8 mouse cellular contexts compared by ENCODE assay signal in genomic region chr5:33203691-33204242, GRCm38 (mm10). TPM values are rescaled to one million over a fixed set of nuclear protein-coding genes. Genes with fewer than 3 reads are reported as not detected.
DNase-seq lines count a peak whose midpoint lies in the region; ATAC-seq and TF ChIP-seq lines count a peak whose summit lies in the region.

No protein-coding gene starts in this region.

- intact Hi-C loops in gastrocnemius, adult 2 months (cut with DNase I): loop anchor here (1.0 to 5.0 kb wide), 4 partner anchors 44 to 174 kb away; partner anchors contain the start of gene Uvssa
- intact Hi-C loops in left cerebral cortex, adult 2 months (cut with DNase I): loop anchor here (1.0 to 2.0 kb wide), 3 partner anchors 44 to 167 kb away; no protein-coding TSS in a partner anchor

- peak; percentile 96 for ATAC-seq in common myeloid progenitor, adult 5-6 weeks (replicated peaks; ENCODE audit: low read depth, poor library complexity, severe bottlenecking)
- ATAC-seq in megakaryocyte progenitor cell, adult 5-6 weeks (replicated peaks; ENCODE audit: poor library complexity): peak; percentile 94

- peak; percentile 98; the same call in 1 of the 2 replicates for TF ChIP-seq CTCF in gastrocnemius, adult 2 months (IDR thresholded peaks at IDR 0.05)
- peak; percentile 89 for TF ChIP-seq CTCF in left cerebral cortex, adult 2 months (IDR thresholded peaks at IDR 0.05)

- DNase-seq in adrenal gland, adult (ENCODE audit: inconsistent age in 2 of 2, low spot score in 1 of 2): peak; percentile 65 to 92
- peak; percentile 86 for DNase-seq in gastrocnemius, adult 2 months
- peak; percentile 75 for DNase-seq in hindlimb bud, embryonic 11.5 days (ENCODE audit: extremely low spot score, low read depth, low spot score)
- DNase-seq in left cerebral cortex, adult 2 months (ENCODE audit: extremely low spot score in 1 of 2, low spot score in 2 of 2): peak; percentile 76 to 77
- DNase-seq in right cerebral cortex, postnatal 10 days (ENCODE audit: low spot score in 2 of 2): peak; percentile 76 to 87
- DNase-seq in yolk sac, embryonic 10.5 days (ENCODE audit: low spot score): peak; percentile 75

- H3K4me3 ChIP-seq in gastrocnemius, adult 2 months: peak overlapping the region; percentile 54
- H3K4me3 ChIP-seq in left cerebral cortex, adult 2 months: no peak overlapping the region

- peak overlapping the region; percentile 64 for H3K27ac ChIP-seq in gastrocnemius, adult 2 months
- H3K27ac ChIP-seq in left cerebral cortex, adult 2 months: no peak overlapping the region

RNA-seq across cellular contexts. Expression of gene Spon2, which starts 14.5 kb away (rescaled TPM):
- 4.8 and 6.5 TPM in 2 replicates for total RNA-seq in common myeloid progenitor, adult 5-6 weeks (2017)
- 1 to 10 TPM; 1.4 to 5.4 TPM for total RNA-seq in gastrocnemius, adult 2 months (2021)
- total RNA-seq in left cerebral cortex, adult 2 months (2021): under 1 TPM in 1 of 2 experiments, not detected in 1; 0.56 TPM
- 1.1 and 3.4 TPM in 2 replicates for total RNA-seq in megakaryocyte progenitor cell, adult 5-6 weeks (2015)
- 1.2 and 2.1 TPM in 2 replicates for total RNA-seq in megakaryocyte progenitor cell, adult 5-6 weeks (2017)
